Mouse (Mus musculus): ENCODE data around the gene Ttyh1. TPM values are rescaled to one million over a fixed set of nuclear protein-coding genes. Genes with fewer than 3 reads are reported as not detected.

Gene Ttyh1
- polyA plus RNA-seq, 1 experiment from 2014 or later = 3.7 TPM

GRCm38 (mm10) chr7:4082804-4083203 is 36.4 kb upstream of the Ttyh1 start:
- no peak for TF ChIP-seq CTCF (IDR thresholded peaks at IDR 0.05; ENCODE audit: low read depth)
- no peaks in the 10 kb centered on the region for H3K4me1 ChIP-seq (replicated peaks; ENCODE audit: control insufficient read depth, insufficient read depth, low read length)
- WGBS = 5% methylated on average over 2 of the region's 2 CpGs
- no peaks in the 10 kb centered on the region for H3K36me3 ChIP-seq (ENCODE audit: control insufficient read depth, insufficient read depth)
- peak; percentile 81 for ATAC-seq
- no peaks in the 10 kb centered on the region for H3K9me3 ChIP-seq (ENCODE audit: control insufficient read depth)
- no peak overlapping the region for H3K27ac ChIP-seq (ENCODE audit: low read depth, low read length)
- H3K4me3 ChIP-seq (ENCODE audit: low read depth, low read length) = no peak overlapping the region
- no peaks in the 10 kb centered on the region for H3K27me3 ChIP-seq (replicated peaks; ENCODE audit: control insufficient read depth, insufficient read depth, low read length)
- peak overlapping the region; percentile 30 for H3K4me2 ChIP-seq (replicated peaks; ENCODE audit: low read depth)
- H3K9ac ChIP-seq (ENCODE audit: low read depth, low read length) = no peak overlapping the region

- H3K9ac ChIP-seq (ENCODE audit: low read depth, low read length) = no peak overlapping the region
- no peak overlapping the region for H3K4me3 ChIP-seq (ENCODE audit: low read depth, low read length)
- no peaks in the 10 kb centered on the region for H3K27me3 ChIP-seq (replicated peaks; ENCODE audit: control insufficient read depth, insufficient read depth, low read length)
- H3K4me1 ChIP-seq (replicated peaks; ENCODE audit: control insufficient read depth, insufficient read depth, low read length) = no peaks in the 10 kb centered on the region
- H3K9me3 ChIP-seq (ENCODE audit: control insufficient read depth) = no peaks in the 10 kb centered on the region
- H3K36me3 ChIP-seq (ENCODE audit: control insufficient read depth, insufficient read depth) = no peaks in the 10 kb centered on the region
- TF ChIP-seq CTCF (IDR thresholded peaks at IDR 0.05; ENCODE audit: low read depth) = no peak
- no peak overlapping the region for H3K4me2 ChIP-seq (replicated peaks; ENCODE audit: low read depth)
- ATAC-seq = no peak
- no peak overlapping the region for H3K27ac ChIP-seq (ENCODE audit: low read depth, low read length)
- WGBS = 78% methylated on average over 6 of the region's 6 CpGs
Observed at GRCm38 (mm10) chr7:4084161-4084560, 35.0 kb upstream of the Ttyh1 start.

GRCm38 (mm10) chr7:4085562-4085961 is 33.6 kb upstream of the Ttyh1 start:
- H3K9me3 ChIP-seq (ENCODE audit: control insufficient read depth) = no peaks in the 10 kb centered on the region
- TF ChIP-seq CTCF (IDR thresholded peaks at IDR 0.05; ENCODE audit: low read depth) = no peak

GRCm38 (mm10) chr7:4087238-4087895 is 31.8 kb upstream of the Ttyh1 start:
- H3K36me3 ChIP-seq (ENCODE audit: control insufficient read depth, insufficient read depth) = no peaks in the 10 kb centered on the region
- H3K27me3 ChIP-seq (replicated peaks; ENCODE audit: control insufficient read depth, insufficient read depth, low read length) = no peaks in the 10 kb centered on the region
- no peak overlapping the region for H3K9ac ChIP-seq (ENCODE audit: low read depth, low read length)
- H3K9me3 ChIP-seq (ENCODE audit: control insufficient read depth) = no peaks in the 10 kb centered on the region
- no peak for TF ChIP-seq CTCF (IDR thresholded peaks at IDR 0.05; ENCODE audit: low read depth)
- H3K27ac ChIP-seq (ENCODE audit: low read depth, low read length) = no peak overlapping the region
- no peak for ATAC-seq
- no peak overlapping the region for H3K4me3 ChIP-seq (ENCODE audit: low read depth, low read length)
- H3K4me2 ChIP-seq (replicated peaks; ENCODE audit: low read depth) = no peak overlapping the region
- H3K4me1 ChIP-seq (replicated peaks; ENCODE audit: control insufficient read depth, insufficient read depth, low read length) = no peaks in the 10 kb centered on the region
- WGBS = 69% methylated on average over 4 of the region's 4 CpGs

More at GRCm38 (mm10) chr7:4085562-4085961, 33.6 kb upstream of the Ttyh1 start:
- Histone ChIP-seq H3K9ac (ENCODE audit: low read depth, low read length) (no peak overlapping the region), H3K27ac (ENCODE audit: low read depth, low read length) (no peak overlapping the region), H3K4me2 (replicated peaks; ENCODE audit: low read depth) (no peak overlapping the region), H3K4me3 (ENCODE audit: low read depth, low read length) (no peak overlapping the region), H3K27me3 (replicated peaks; ENCODE audit: control insufficient read depth, insufficient read depth, low read length) (no peaks in the 10 kb centered on the region), H3K36me3 (ENCODE audit: control insufficient read depth, insufficient read depth) (no peaks in the 10 kb centered on the region), H3K4me1 (replicated peaks; ENCODE audit: control insufficient read depth, insufficient read depth, low read length) (no peaks in the 10 kb centered on the region)
- ATAC-seq = no peak

GRCm38 (mm10) chr7:4087896-4088480 is 31.2 kb upstream of the Ttyh1 start:
- H3K36me3 ChIP-seq (ENCODE audit: control insufficient read depth, insufficient read depth) = no peaks in the 10 kb centered on the region
- H3K9me3 ChIP-seq (ENCODE audit: control insufficient read depth) = no peaks in the 10 kb centered on the region
- no peak for ATAC-seq
- H3K4me2 ChIP-seq (replicated peaks; ENCODE audit: low read depth) = no peak overlapping the region
- H3K4me3 ChIP-seq (ENCODE audit: low read depth, low read length) = no peak overlapping the region
- H3K9ac ChIP-seq (ENCODE audit: low read depth, low read length) = no peak overlapping the region
- no peaks in the 10 kb centered on the region for H3K4me1 ChIP-seq (replicated peaks; ENCODE audit: control insufficient read depth, insufficient read depth, low read length)
- whole genome bisulfite sequencing = 74% methylated on average over 6 of the region's 6 CpGs
- no peaks in the 10 kb centered on the region for H3K27me3 ChIP-seq (replicated peaks; ENCODE audit: control insufficient read depth, insufficient read depth, low read length)
- no peak overlapping the region for H3K27ac ChIP-seq (ENCODE audit: low read depth, low read length)
- TF ChIP-seq CTCF (IDR thresholded peaks at IDR 0.05; ENCODE audit: low read depth) = no peak

GRCm38 (mm10) chr7:4088679-4089078 is 30.5 kb upstream of the Ttyh1 start:
- Histone ChIP-seq H3K4me2 (replicated peaks; ENCODE audit: low read depth) (no peak overlapping the region), H3K9ac (ENCODE audit: low read depth, low read length) (no peak overlapping the region), H3K9me3 (ENCODE audit: control insufficient read depth) (no peaks in the 10 kb centered on the region), H3K27ac (ENCODE audit: low read depth, low read length) (no peak overlapping the region), H3K4me3 (ENCODE audit: low read depth, low read length) (no peak overlapping the region), H3K36me3 (ENCODE audit: control insufficient read depth, insufficient read depth) (no peaks in the 10 kb centered on the region), H3K4me1 (replicated peaks; ENCODE audit: control insufficient read depth, insufficient read depth, low read length) (no peaks in the 10 kb centered on the region), H3K27me3 (replicated peaks; ENCODE audit: control insufficient read depth, insufficient read depth, low read length) (no peaks in the 10 kb centered on the region)
- no peak for ATAC-seq
- no peak for TF ChIP-seq CTCF (IDR thresholded peaks at IDR 0.05; ENCODE audit: low read depth)
- WGBS = 75% methylated on average over 2 of the region's 2 CpGs

Data from intestine, postnatal 0 days (tissue).